Mouse (Mus musculus): Measurements from ENCODE around the gene Gm6685.
"Not testable (repeated sequence)": the region's sequence is repeated elsewhere in the genome, so short reads cannot be mapped to it uniquely, and the experiment has no call there.

Gm6685 gene

GRCm38 (mm10) chr11:28339224-28340150, at the start of gene Gm6685:
Gm6685 (minus strand) TSS chr11:28339867.
- DNase-seq (ENCODE audit: low spot score in 2 of 2), result not testable (repeated sequence)

- no peak for DNase-seq (ENCODE audit: low spot score in 2 of 2)
Measured at GRCm38 (mm10) chr11:28375891-28376290, 36.2 kb upstream of the Gm6685 start.

- DNase-seq (ENCODE audit: low spot score in 2 of 2), result no peak
Measured at GRCm38 (mm10) chr11:28374636-28375035, 35.0 kb upstream of the Gm6685 start.

- DNase-seq (ENCODE audit: low spot score in 2 of 2), result not testable (repeated sequence)
Measured at GRCm38 (mm10) chr11:28371381-28371780, 31.7 kb upstream of the Gm6685 start.

GRCm38 (mm10) chr11:28365929-28366244, 26.2 kb upstream of the Gm6685 start:
- no peak for DNase-seq (ENCODE audit: low spot score in 2 of 2)

GRCm38 (mm10) chr11:28365209-28365928, 25.7 kb upstream of the Gm6685 start:
- peak; percentile 69 to 76 for DNase-seq (ENCODE audit: low spot score in 2 of 2)

- DNase-seq (ENCODE audit: low spot score in 2 of 2), result no peak
Measured at GRCm38 (mm10) chr11:28343465-28343864, 3.8 kb upstream of the Gm6685 start.

GRCm38 (mm10) chr11:28341887-28342286, 2.2 kb upstream of the Gm6685 start:
- no peak for DNase-seq (ENCODE audit: low spot score in 2 of 2)

GRCm38 (mm10) chr11:28327878-28328277, 11.8 kb downstream of the Gm6685 start:
- DNase-seq (ENCODE audit: low spot score in 2 of 2), result no peak

GRCm38 (mm10) chr11:28313396-28313795, 26.3 kb downstream of the Gm6685 start:
- no peak for DNase-seq (ENCODE audit: low spot score in 2 of 2)

GRCm38 (mm10) chr11:28307723-28308122, 31.9 kb downstream of the Gm6685 start:
- no peak for DNase-seq (ENCODE audit: low spot score in 2 of 2)

GRCm38 (mm10) chr11:28290440-28290839, 49.2 kb downstream of the Gm6685 start:
- no peak for DNase-seq (ENCODE audit: low spot score in 2 of 2)
